Mouse (Mus musculus) CD8-positive naive resting alpha-beta T cell, adult 57 days (primary cell): Measurements from ENCODE around the gene Dock3. TPM values are rescaled to one million over a fixed set of nuclear protein-coding genes. Genes with fewer than 3 reads are reported as not detected.

Experiments
- total RNA-seq: library from RNA; stranded (reverse); gene quantifications from one replicate; pipeline ENCODE4 v1.2.4, GENCODE M21; 2023

Dock3 gene
- total RNA-seq: not detected

DNA sequence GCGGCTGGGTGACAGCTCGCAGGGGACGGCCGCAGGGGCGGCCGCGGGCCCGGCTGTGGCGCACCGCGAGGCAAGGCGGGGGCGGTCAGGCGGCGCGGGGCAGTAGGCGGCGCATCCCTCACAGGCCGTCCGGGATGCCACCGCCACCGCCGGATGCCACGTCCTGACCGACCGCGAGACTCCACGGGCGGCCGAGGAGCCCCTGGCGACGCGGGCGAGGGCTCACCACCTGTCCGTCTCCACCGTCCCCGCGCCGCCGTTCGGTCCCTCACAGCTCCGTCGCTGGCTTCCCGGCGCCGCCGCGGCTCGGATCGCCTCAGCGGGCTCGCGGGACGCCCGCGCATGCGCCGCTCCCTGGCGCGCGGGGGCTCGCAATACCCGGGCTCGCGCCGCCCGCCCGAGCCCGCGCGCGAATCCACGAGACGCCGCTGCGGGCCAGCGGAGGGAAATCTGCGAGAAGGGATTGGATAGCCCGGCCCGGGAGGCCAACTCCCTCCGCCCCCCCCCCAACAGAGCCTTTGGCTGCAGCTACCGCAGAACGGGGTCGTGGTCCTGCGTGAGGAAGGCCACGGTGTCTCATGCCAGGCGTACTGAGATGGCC is at the start of gene Dock3:
Gene Dock3 (minus strand): TSS at position 371 of the 601 bp plus-strand sequence.

DNA sequence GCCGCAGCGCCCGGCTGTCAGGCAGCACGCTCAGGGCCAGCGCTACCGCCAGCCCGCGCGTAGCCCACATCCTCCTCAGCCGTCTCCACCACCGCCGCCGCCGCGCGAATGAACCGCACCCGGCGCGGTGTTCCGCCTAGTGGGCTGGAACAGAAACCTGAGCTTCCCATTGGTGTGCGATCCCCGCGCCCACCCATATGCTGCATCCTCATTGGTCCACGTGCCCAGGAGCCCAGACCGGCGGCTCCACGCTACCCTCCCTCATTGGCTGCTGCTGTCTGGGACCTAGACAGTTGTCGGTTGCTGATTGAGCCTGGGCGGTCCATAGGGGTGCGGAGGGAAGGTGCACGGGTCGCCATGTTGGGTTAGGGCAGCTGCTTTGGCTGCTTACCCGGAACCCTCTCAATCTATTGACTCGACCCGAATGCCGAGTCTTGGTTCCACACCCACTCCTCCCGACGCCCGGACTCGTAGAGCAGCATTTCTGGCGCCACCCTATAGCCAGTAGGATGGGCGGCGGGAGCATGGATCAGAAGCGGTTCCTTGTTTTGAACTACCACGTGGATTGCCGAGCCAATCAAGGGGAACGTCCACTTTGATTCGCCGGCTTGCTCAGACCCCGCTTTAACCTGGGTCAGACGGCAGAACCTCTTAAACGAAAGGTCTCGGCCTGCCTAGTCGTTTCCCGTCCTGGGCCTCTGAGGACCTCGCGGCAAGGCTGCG is 339.7 kb downstream of the Dock3 start, which contains the start of gene Manf:
Gene Manf (minus strand): TSS at position 151 of the 723 bp plus-strand sequence.

DNA sequence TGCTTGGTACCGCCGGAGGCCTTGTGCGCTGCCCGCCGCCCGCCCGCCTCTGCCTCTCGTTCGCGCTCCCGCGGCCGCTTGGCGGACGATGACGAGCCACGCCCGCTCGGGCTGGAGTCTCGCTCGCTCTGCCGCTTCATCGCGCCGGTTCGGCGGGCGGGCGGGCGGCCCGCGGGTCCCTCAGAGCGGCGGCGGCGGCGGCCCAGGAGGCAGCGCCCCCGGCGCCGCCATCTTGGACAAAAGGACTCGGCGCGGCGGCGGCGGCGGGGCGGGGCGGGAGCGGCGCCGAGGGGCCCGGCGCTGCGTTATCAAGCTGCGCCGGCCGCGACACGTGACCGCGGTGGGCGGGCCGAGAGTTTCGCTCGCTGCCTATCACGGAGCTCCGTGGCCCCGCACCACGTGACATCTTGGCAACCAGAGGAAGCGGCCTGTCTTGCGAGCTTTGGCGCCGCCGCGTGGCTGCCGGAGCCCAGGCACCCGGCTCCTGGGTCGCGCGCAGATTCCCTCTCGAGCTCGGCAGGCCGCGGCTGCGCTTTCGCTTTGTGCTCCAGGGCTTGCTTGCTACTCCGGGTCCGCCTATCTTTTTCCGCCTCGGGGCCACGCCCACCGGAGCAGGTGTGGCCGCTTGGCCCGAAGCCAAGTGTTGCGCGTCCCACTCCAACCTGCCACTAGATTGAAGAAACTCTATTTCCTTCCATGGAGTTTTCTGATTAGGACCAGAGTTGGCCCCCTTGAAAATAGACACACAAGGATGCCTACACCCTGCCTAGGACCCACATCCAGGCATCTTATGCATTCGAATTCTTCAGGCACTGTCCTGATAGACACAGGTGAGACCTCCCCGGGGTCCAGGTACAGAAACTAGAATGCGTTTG is 344.6 kb downstream of the Dock3 start, which contains the start of gene Rbm15b:
Gene Rbm15b (minus strand): TSS at position 601 of the 875 bp plus-strand sequence.

Other genes with a start within 250 kb of the Dock3 start
- gene Mapkapk3, start 58.0 kb upstream of the Dock3 start, total RNA-seq: 35.9 TPM
- 6.3 TPM for gene Cish, start 64.1 kb upstream of the Dock3 start, total RNA-seq
- 10.6 TPM for gene Hemk1, start 106.4 kb upstream of the Dock3 start, total RNA-seq
- gene 6430571L13Rik, start 108.7 kb upstream of the Dock3 start, total RNA-seq: 0.18 TPM
- 2.9 TPM for gene Cacna2d2, start 167.7 kb upstream of the Dock3 start, total RNA-seq